Mouse (Mus musculus) liver, adult 2 months (tissue): ENCODE data around the gene Rasgef1a. TPM values are rescaled to one million over a fixed set of nuclear protein-coding genes. Genes with fewer than 3 reads are reported as not detected.

ENCODE experiments used
- DNase-seq: peaks from one replicate; pipeline ENCODE4 v3.0.0-alpha.2; 2011; ENCODE audit warnings: low read depth, low spot score; ENCODE audit errors: extremely low read depth
- H3K27ac ChIP-seq: fragments of 200-500 bp; replicated peaks from 2 replicates; pipeline ENCODE4 v1.5.1; 2012; ENCODE audit warnings: low read depth, mild to moderate bottlenecking, control low read depth, inconsistent platforms, low read length; ENCODE audit not compliant: insufficient read depth
- H3K27me3 ChIP-seq: fragments of 200-500 bp; 2 replicates; pipeline ENCODE4 v1.6.1; 2012; ENCODE audit warnings: mild to moderate bottlenecking, moderate library complexity, low read length, inconsistent platforms; ENCODE audit not compliant: control insufficient read depth, insufficient read depth
- H3K36me3 ChIP-seq: fragments of 200-500 bp; 2 replicates; pipeline ENCODE4 v1.6.1; 2012; ENCODE audit warnings: low read length, inconsistent platforms; ENCODE audit not compliant: control insufficient read depth, insufficient read depth
- H3K4me1 ChIP-seq: fragments of 200-500 bp; 2 replicates; pipeline ENCODE4 v1.6.1; 2011; ENCODE audit warnings: low read length; ENCODE audit not compliant: control insufficient read depth, insufficient read depth
- H3K4me3 ChIP-seq: fragments of 200-500 bp; 2 replicates; pipeline ENCODE4 v1.5.1; 2011; ENCODE audit warnings: low read depth, mild to moderate bottlenecking, control low read depth, low read length, moderate library complexity; ENCODE audit not compliant: insufficient read depth
- H3K79me2 ChIP-seq: fragments of 200-500 bp; 2 replicates; pipeline ENCODE4 v1.6.1; 2012; ENCODE audit warnings: inconsistent platforms, mild to moderate bottlenecking, low read length, moderate library complexity; ENCODE audit not compliant: control insufficient read depth, insufficient read depth
- H3K9ac ChIP-seq: fragments of 200-500 bp; 2 replicates; pipeline ENCODE4 v1.6.1; 2012; ENCODE audit warnings: low read depth, mild to moderate bottlenecking, control low read depth, inconsistent platforms, low read length
- CTCF ChIP-seq: fragments of 200-500 bp; IDR thresholded peaks from 2 replicates; pipeline ENCODE4 v1.5.1; 2011; ENCODE audit warnings: low read depth, low read length, control low read depth
- POLR2A ChIP-seq: fragments of 200-500 bp; IDR thresholded peaks from 2 replicates; pipeline ENCODE4 v1.6.1; 2011; ENCODE audit warnings: low read length, control low read depth; ENCODE audit not compliant: insufficient read depth; ENCODE audit errors: extremely low read depth
- WGBS: fragments of 180-500 bp; shearing (Covaris S2); methylation state at CpG from one replicate; pipeline ENCODE4 v1.1.7; 2018; 5-methylcytosine and 5-hydroxymethylcytosine counted together
- polyA plus RNA-seq: library from polyadenylated mRNA; depleted of rRNA; stranded (reverse); fragments of >200 nt; gene quantifications from 2 replicates; pipeline ENCODE4 v1.2.3, GENCODE M21; 2012
- total RNA-seq: library from RNA; depleted of rRNA; stranded (reverse); fragments of >200 nt; gene quantifications from 2 replicates; pipeline ENCODE4 v1.2.3, GENCODE M21; 2014

Rasgef1a gene
- total and polyA plus RNA-seq, 2 experiments = 0.06 TPM; not detected in 1

- Histone ChIP-seq H3K27me3 (no peaks in the 10 kb centered on the region), H3K9ac (no peak overlapping the region), H3K27ac (no peak overlapping the region), H3K79me2 (no peaks in the 10 kb centered on the region), H3K4me3 (no peak overlapping the region), H3K4me1 (no peaks in the 10 kb centered on the region), H3K36me3 (no peaks in the 10 kb centered on the region)
- no peak for DNase-seq
- TF ChIP-seq POLR2A (no peak), CTCF (no peak)
Measured at GRCm38 (mm10) chr6:118046924-118047323, 35.7 kb downstream of the Rasgef1a start.

- TF ChIP-seq CTCF (no peak), POLR2A (no peak)
- DNase-seq = no peak
- Histone ChIP-seq H3K4me1 (no peaks in the 10 kb centered on the region), H3K79me2 (no peaks in the 10 kb centered on the region), H3K36me3 (no peaks in the 10 kb centered on the region), H3K27ac (no peak overlapping the region), H3K4me3 (no peak overlapping the region), H3K9ac (no peak overlapping the region), H3K27me3 (no peaks in the 10 kb centered on the region)
- 77% methylated on average over 4 of the region's 4 CpGs for WGBS
Measured at GRCm38 (mm10) chr6:118047811-118048505, 36.7 kb downstream of the Rasgef1a start.

- no peaks in the 10 kb centered on the region for H3K4me1 ChIP-seq
- no peaks in the 10 kb centered on the region for H3K36me3 ChIP-seq
- WGBS = 81% methylated on average over 6 of the region's 6 CpGs
- H3K79me2 ChIP-seq = no peaks in the 10 kb centered on the region
- no peak overlapping the region for H3K9ac ChIP-seq
- H3K4me3 ChIP-seq = no peak overlapping the region
- no peak for DNase-seq
- H3K27me3 ChIP-seq = no peaks in the 10 kb centered on the region
- TF ChIP-seq CTCF (no peak), POLR2A (no peak)
- no peak overlapping the region for H3K27ac ChIP-seq
Measured at GRCm38 (mm10) chr6:118049776-118050175, 38.5 kb downstream of the Rasgef1a start.

GRCm38 (mm10) chr6:118051474-118051873, 40.2 kb downstream of the Rasgef1a start:
- Histone ChIP-seq H3K4me1 (no peaks in the 10 kb centered on the region), H3K27me3 (no peaks in the 10 kb centered on the region), H3K4me3 (no peak overlapping the region), H3K9ac (no peak overlapping the region), H3K79me2 (no peaks in the 10 kb centered on the region), H3K36me3 (no peaks in the 10 kb centered on the region), H3K27ac (no peak overlapping the region)
- 72% methylated on average over 4 of the region's 4 CpGs for WGBS
- no peak for DNase-seq
- no peak for TF ChIP-seq CTCF
- no peak for TF ChIP-seq POLR2A

GRCm38 (mm10) chr6:118055209-118055608, 44.0 kb downstream of the Rasgef1a start:
- no peak for DNase-seq
- 85% methylated on average over 10 of the region's 10 CpGs for WGBS
- Histone ChIP-seq H3K27ac (no peak overlapping the region), H3K36me3 (no peaks in the 10 kb centered on the region), H3K9ac (no peak overlapping the region), H3K4me3 (no peak overlapping the region), H3K4me1 (no peaks in the 10 kb centered on the region), H3K79me2 (no peaks in the 10 kb centered on the region), H3K27me3 (no peaks in the 10 kb centered on the region)
- TF ChIP-seq POLR2A = no peak
- no peak for TF ChIP-seq CTCF

- no peaks in the 10 kb centered on the region for H3K79me2 ChIP-seq
- TF ChIP-seq POLR2A (no peak), CTCF (no peak)
- H3K27me3 ChIP-seq = 0 out of 2 replicates have a peak, but pooled peaks cover 2% of the 10 kb centered on the region
- 90% methylated on average over 4 of the region's 4 CpGs for WGBS
- no peaks in the 10 kb centered on the region for H3K36me3 ChIP-seq
- no peak for DNase-seq
- no peak overlapping the region for H3K9ac ChIP-seq
- no peak overlapping the region for H3K4me3 ChIP-seq
- H3K4me1 ChIP-seq = no peaks in the 10 kb centered on the region; the same call in 1 of the 2 replicates
- H3K27ac ChIP-seq = no peak overlapping the region
Measured at GRCm38 (mm10) chr6:118061266-118061665, 50.0 kb downstream of the Rasgef1a start.
